Mouse (Mus musculus): ENCODE data around the gene Clca3b.
"Not testable (repeated sequence)": the region's sequence is repeated elsewhere in the genome, so short reads cannot be mapped to it uniquely, and the experiment has no call there.

Gene Clca3b

GRCm38 (mm10) chr3:144849014-144849556, at the start of gene Clca3b:
Gene Clca3b (minus strand): TSS chr3:144849357.
- DNase-seq (ENCODE audit: low spot score in 2 of 2) = not testable (repeated sequence)

- DNase-seq (ENCODE audit: low spot score in 2 of 2) = no peak
These were observed 48.0 kb upstream of the Clca3b start for GRCm38 (mm10) chr3:144897042-144897678.

- no peak for DNase-seq (ENCODE audit: low spot score in 2 of 2)
These were observed 41.1 kb upstream of the Clca3b start for GRCm38 (mm10) chr3:144890246-144890758.

- DNase-seq (ENCODE audit: low spot score in 2 of 2) = no peak
These were observed 37.8 kb upstream of the Clca3b start for GRCm38 (mm10) chr3:144886957-144887356.

- not testable (repeated sequence) for DNase-seq (ENCODE audit: low spot score in 2 of 2)
These were observed 22.9 kb upstream of the Clca3b start for GRCm38 (mm10) chr3:144872012-144872411.

GRCm38 (mm10) chr3:144849584-144849983, 427 bp upstream of the Clca3b start:
- no peak for DNase-seq (ENCODE audit: low spot score in 2 of 2)

- no peak for DNase-seq (ENCODE audit: low spot score in 2 of 2)
These were observed 21.9 kb downstream of the Clca3b start for GRCm38 (mm10) chr3:144827257-144827656.

GRCm38 (mm10) chr3:144825151-144825550, 24.0 kb downstream of the Clca3b start:
- peak; percentile 18 to 38 for DNase-seq (ENCODE audit: low spot score in 2 of 2)

- no peak for DNase-seq (ENCODE audit: low spot score in 2 of 2)
These were observed 25.8 kb downstream of the Clca3b start for GRCm38 (mm10) chr3:144823331-144823730.

GRCm38 (mm10) chr3:144820632-144821031, 28.5 kb downstream of the Clca3b start:
- no peak for DNase-seq (ENCODE audit: low spot score in 2 of 2)

GRCm38 (mm10) chr3:144819219-144819618, 29.9 kb downstream of the Clca3b start, which contains the start of gene Clca3a2:
Gene Clca3a2 (minus strand): TSS chr3:144819494.
- DNase-seq (ENCODE audit: low spot score in 2 of 2) = not testable (repeated sequence)

GRCm38 (mm10) chr3:144813336-144813735, 35.8 kb downstream of the Clca3b start:
- not testable (repeated sequence) for DNase-seq (ENCODE audit: low spot score in 2 of 2)

GRCm38 (mm10) chr3:144811821-144812220, 37.3 kb downstream of the Clca3b start:
- DNase-seq (ENCODE audit: low spot score in 2 of 2) = no peak

- DNase-seq (ENCODE audit: low spot score in 2 of 2) = not testable (repeated sequence)
These were observed 40.8 kb downstream of the Clca3b start for GRCm38 (mm10) chr3:144808153-144808925.

- not testable (repeated sequence) for DNase-seq (ENCODE audit: low spot score in 2 of 2)
These were observed 42.5 kb downstream of the Clca3b start for GRCm38 (mm10) chr3:144806626-144807025.

GRCm38 (mm10) chr3:144801861-144802260, 47.3 kb downstream of the Clca3b start:
- DNase-seq (ENCODE audit: low spot score in 2 of 2) = no peak

- no peak for DNase-seq (ENCODE audit: low spot score in 2 of 2)
These were observed 63.7 kb downstream of the Clca3b start for GRCm38 (mm10) chr3:144785181-144786148.

Measured in spleen, postnatal 14 days (tissue).